Mouse (Mus musculus) brain, embryonic 14.5 days (tissue): ENCODE results near the gene Lmtk2.

ENCODE experiments used
- CTCF ChIP-seq: fragments of 200-500 bp; IDR thresholded peaks from 2 replicates; pipeline ENCODE4 v1.5.1; 2012; ENCODE audit warnings: inconsistent platforms, mild to moderate bottlenecking, moderate library complexity, borderline replicate concordance; ENCODE audit not compliant: insufficient read depth, insufficient read length; ENCODE audit errors: extremely low read depth
- POLR2A ChIP-seq: fragments of 200-500 bp; IDR thresholded peaks from 2 replicates; pipeline ENCODE4 v1.6.1; 2012; ENCODE audit warnings: mild to moderate bottlenecking, inconsistent platforms, borderline replicate concordance; ENCODE audit not compliant: poor library complexity, insufficient read depth, insufficient read length, severe bottlenecking; ENCODE audit errors: extremely low read depth

DNA sequence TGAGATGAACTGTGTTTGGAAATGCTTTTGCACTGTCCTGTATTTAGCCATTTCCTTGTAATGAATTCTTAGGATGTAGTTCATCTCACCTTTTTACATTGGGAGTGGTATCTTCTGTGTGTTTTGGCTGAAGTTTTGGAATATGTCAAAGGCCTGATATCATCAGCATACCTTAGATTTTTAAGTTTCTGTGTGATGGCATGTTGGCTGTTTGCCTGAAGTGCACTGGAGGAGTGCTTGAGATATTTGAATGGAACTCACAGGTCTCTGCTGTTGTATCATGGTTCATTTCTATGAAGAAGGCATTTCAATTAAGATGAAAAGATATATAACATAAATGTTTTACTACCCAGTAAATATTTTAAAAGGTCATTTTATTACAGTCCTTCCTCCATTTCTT is 46.7 kb downstream of the Lmtk2 start:
- TF ChIP-seq CTCF (no peak), POLR2A (no peak)
